Mouse (Mus musculus): Measurements from ENCODE around the gene Kat2b. TPM values are rescaled to one million over a fixed set of nuclear protein-coding genes. Genes with fewer than 3 reads are reported as not detected.
"Not testable (repeated sequence)": the region's sequence is repeated elsewhere in the genome, so short reads cannot be mapped to it uniquely, and the experiment has no call there.

Kat2b gene
- polyA plus RNA-seq, 1 experiment: 25.9 TPM

- Histone ChIP-seq H3K9ac (ENCODE audit: low read depth, poor library complexity, severe bottlenecking) (no peak overlapping the region), H3K9me3 (replicated peaks; ENCODE audit: control insufficient read depth, insufficient read depth, low read length, poor library complexity, severe bottlenecking) (no peaks in the 10 kb centered on the region), H3K36me3 (ENCODE audit: control insufficient read depth, insufficient read depth, low read length, poor library complexity, severe bottlenecking) (no peaks in the 10 kb centered on the region), H3K27ac (ENCODE audit: insufficient read depth, low read length) (no peak overlapping the region), H3K4me1 (ENCODE audit: control insufficient read depth, insufficient read depth, low read length) (no peaks in the 10 kb centered on the region), H3K27me3 (ENCODE audit: control insufficient read depth, insufficient read depth, low read length, poor library complexity, severe bottlenecking) (no peaks in the 10 kb centered on the region), H3K4me3 (ENCODE audit: low read depth, low read length) (no peak overlapping the region)
- TF ChIP-seq EP300 (IDR thresholded peaks at IDR 0.05; ENCODE audit: insufficient read depth, low read depth, low read length) (no peak), CTCF (IDR thresholded peaks at IDR 0.05; ENCODE audit: low read depth, low read length) (no peak), POLR2A (IDR thresholded peaks at IDR 0.05; ENCODE audit: insufficient read depth, low read length) (no peak)
These were observed 31.9 kb downstream of the Kat2b start for GRCm38 (mm10) chr17:53598571-53598970.

- not testable (repeated sequence) for H3K9ac ChIP-seq (ENCODE audit: low read depth, poor library complexity, severe bottlenecking); H3K36me3 ChIP-seq (ENCODE audit: control insufficient read depth, insufficient read depth, low read length, poor library complexity, severe bottlenecking); H3K9me3 ChIP-seq (replicated peaks; ENCODE audit: control insufficient read depth, insufficient read depth, low read length, poor library complexity, severe bottlenecking); H3K27ac ChIP-seq (ENCODE audit: insufficient read depth, low read length); H3K4me1 ChIP-seq (ENCODE audit: control insufficient read depth, insufficient read depth, low read length); H3K27me3 ChIP-seq (ENCODE audit: control insufficient read depth, insufficient read depth, low read length, poor library complexity, severe bottlenecking); H3K4me3 ChIP-seq (ENCODE audit: low read depth, low read length)
These were observed 36.6 kb downstream of the Kat2b start for GRCm38 (mm10) chr17:53603236-53603635.

GRCm38 (mm10) chr17:53606082-53606481 is 39.4 kb downstream of the Kat2b start:
- not testable (repeated sequence) for H3K4me3 ChIP-seq (ENCODE audit: low read depth, low read length); H3K36me3 ChIP-seq (ENCODE audit: control insufficient read depth, insufficient read depth, low read length, poor library complexity, severe bottlenecking); H3K27ac ChIP-seq (ENCODE audit: insufficient read depth, low read length); H3K27me3 ChIP-seq (ENCODE audit: control insufficient read depth, insufficient read depth, low read length, poor library complexity, severe bottlenecking); H3K9ac ChIP-seq (ENCODE audit: low read depth, poor library complexity, severe bottlenecking); H3K9me3 ChIP-seq (replicated peaks; ENCODE audit: control insufficient read depth, insufficient read depth, low read length, poor library complexity, severe bottlenecking); H3K4me1 ChIP-seq (ENCODE audit: control insufficient read depth, insufficient read depth, low read length)

GRCm38 (mm10) chr17:53608924-53609323 is 42.3 kb downstream of the Kat2b start:
- not testable (repeated sequence) for H3K36me3 ChIP-seq (ENCODE audit: control insufficient read depth, insufficient read depth, low read length, poor library complexity, severe bottlenecking); H3K4me1 ChIP-seq (ENCODE audit: control insufficient read depth, insufficient read depth, low read length); H3K27ac ChIP-seq (ENCODE audit: insufficient read depth, low read length); H3K4me3 ChIP-seq (ENCODE audit: low read depth, low read length); H3K27me3 ChIP-seq (ENCODE audit: control insufficient read depth, insufficient read depth, low read length, poor library complexity, severe bottlenecking); H3K9me3 ChIP-seq (replicated peaks; ENCODE audit: control insufficient read depth, insufficient read depth, low read length, poor library complexity, severe bottlenecking); H3K9ac ChIP-seq (ENCODE audit: low read depth, poor library complexity, severe bottlenecking)

- Histone ChIP-seq H3K9ac (ENCODE audit: low read depth, poor library complexity, severe bottlenecking) (no peak overlapping the region), H3K4me3 (ENCODE audit: low read depth, low read length) (no peak overlapping the region), H3K9me3 (replicated peaks; ENCODE audit: control insufficient read depth, insufficient read depth, low read length, poor library complexity, severe bottlenecking) (no peaks in the 10 kb centered on the region), H3K27me3 (ENCODE audit: control insufficient read depth, insufficient read depth, low read length, poor library complexity, severe bottlenecking) (no peaks in the 10 kb centered on the region), H3K4me1 (ENCODE audit: control insufficient read depth, insufficient read depth, low read length) (peaks cover 3% of the 10 kb centered on the region), H3K27ac (ENCODE audit: insufficient read depth, low read length) (no peak overlapping the region), H3K36me3 (ENCODE audit: control insufficient read depth, insufficient read depth, low read length, poor library complexity, severe bottlenecking) (peaks cover 3% of the 10 kb centered on the region)
- TF ChIP-seq EP300 (IDR thresholded peaks at IDR 0.05; ENCODE audit: insufficient read depth, low read depth, low read length): no peak
- no peak for TF ChIP-seq CTCF (IDR thresholded peaks at IDR 0.05; ENCODE audit: low read depth, low read length)
- no peak for TF ChIP-seq POLR2A (IDR thresholded peaks at IDR 0.05; ENCODE audit: insufficient read depth, low read length)
These were observed 50.8 kb downstream of the Kat2b start for GRCm38 (mm10) chr17:53617295-53617957.

- H3K36me3 ChIP-seq (ENCODE audit: control insufficient read depth, insufficient read depth, low read length, poor library complexity, severe bottlenecking): 0 out of 2 replicates have a peak, but pooled peaks cover 3% of the 10 kb centered on the region
- no peak overlapping the region for H3K4me3 ChIP-seq (ENCODE audit: low read depth, low read length)
- TF ChIP-seq POLR2A (IDR thresholded peaks at IDR 0.05; ENCODE audit: insufficient read depth, low read length) (no peak), EP300 (IDR thresholded peaks at IDR 0.05; ENCODE audit: insufficient read depth, low read depth, low read length) (no peak), CTCF (IDR thresholded peaks at IDR 0.05; ENCODE audit: low read depth, low read length) (no peak)
- no peaks in the 10 kb centered on the region for H3K9me3 ChIP-seq (replicated peaks; ENCODE audit: control insufficient read depth, insufficient read depth, low read length, poor library complexity, severe bottlenecking)
- H3K27ac ChIP-seq (ENCODE audit: insufficient read depth, low read length): no peak overlapping the region
- peaks cover 3% of the 10 kb centered on the region for H3K4me1 ChIP-seq (ENCODE audit: control insufficient read depth, insufficient read depth, low read length)
- H3K27me3 ChIP-seq (ENCODE audit: control insufficient read depth, insufficient read depth, low read length, poor library complexity, severe bottlenecking): no peaks in the 10 kb centered on the region
- no peak overlapping the region for H3K9ac ChIP-seq (ENCODE audit: low read depth, poor library complexity, severe bottlenecking)
These were observed 51.7 kb downstream of the Kat2b start for GRCm38 (mm10) chr17:53618369-53618768.

Data from ES-Bruce4 (cell line).